ENCODE assay signal across 8 mouse cellular contexts in the genomic region with DNA sequence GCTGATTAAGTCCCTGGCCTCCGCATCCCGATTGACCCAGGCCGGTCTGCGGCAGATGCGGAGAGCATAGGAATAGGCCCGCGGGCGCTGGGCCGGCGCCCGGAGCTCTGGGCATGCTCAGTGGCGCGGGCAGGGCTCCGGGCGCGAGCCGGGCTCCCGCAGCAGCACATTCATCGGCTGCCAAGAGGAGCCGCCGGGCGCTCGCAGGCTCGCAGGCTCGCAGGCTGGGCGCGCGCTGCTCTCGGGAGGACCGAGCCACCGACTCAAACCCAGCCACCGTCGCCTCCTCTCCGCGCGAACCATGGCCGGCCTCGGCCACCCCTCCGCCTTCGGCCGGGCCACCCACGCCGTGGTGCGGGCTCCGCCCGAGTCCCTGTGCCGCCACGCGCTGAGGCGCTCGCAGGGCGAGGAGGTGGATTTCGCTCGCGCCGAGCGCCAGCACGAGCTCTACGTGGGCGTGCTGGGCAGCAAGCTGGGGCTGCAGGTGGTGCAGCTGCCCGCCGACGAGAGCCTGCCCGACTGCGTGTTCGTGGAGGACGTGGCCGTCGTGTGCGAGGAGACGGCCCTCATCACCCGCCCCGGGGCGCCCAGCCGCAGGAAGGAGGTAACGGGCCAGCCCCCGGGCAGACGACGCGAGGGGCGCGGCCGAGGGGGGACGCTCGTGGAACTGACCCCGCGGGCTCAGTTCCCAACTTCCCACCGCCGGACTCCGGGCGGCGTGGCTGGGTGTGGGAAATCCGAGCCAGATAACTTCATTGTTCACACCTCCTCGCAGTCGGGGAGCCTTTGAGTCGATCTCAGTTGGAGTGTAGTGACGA. TPM values are rescaled to one million over a fixed set of nuclear protein-coding genes. Genes with fewer than 3 reads are reported as not detected.
DNase-seq lines count a peak whose midpoint lies in the region; ATAC-seq and TF ChIP-seq lines count a peak whose summit lies in the region.

A gene (plus strand): TSS at position 115 of the 818 bp plus-strand sequence.

- ATAC-seq in forebrain, postnatal 0 days = peak; percentile 92
- ATAC-seq in liver, postnatal 0 days = peak; percentile 77

- in situ Hi-C loops in ES-E14 (cut with MboI; ENCODE audit: low sequenced_read_pairs in 2 of 2, unreplicated experiment in 2 of 2) = no loop called here

- WGBS in forebrain, postnatal 0 days = under 1% methylated on average over 95 of the region's 97 CpGs
- WGBS in liver, postnatal 0 days (ENCODE audit: insufficient replicate concordance) = 2% methylated on average over 88 of the region's 97 CpGs
- WGBS in thymus, adult 2 months = 4% methylated on average over 97 of the region's 97 CpGs

- H3K9ac ChIP-seq in ES-E14 (ENCODE audit: insufficient read depth, low read depth, low read length, poor library complexity, severe bottlenecking) = peak within 1 kb of the TSS; percentile 62
- H3K9ac ChIP-seq in forebrain, postnatal 0 days = peak within 1 kb of the TSS; percentile 87
- H3K9ac ChIP-seq in liver, postnatal 0 days (replicated peaks) = peak within 1 kb of the TSS; percentile 63

- H3K27ac ChIP-seq in ES-E14 (ENCODE audit: insufficient read depth, low read depth, low read length, poor library complexity, severe bottlenecking) = no peak within 1 kb of the TSS; the same call in 1 of the 2 replicates
- peak within 1 kb of the TSS; percentile 83 for H3K27ac ChIP-seq in forebrain, postnatal 0 days (ENCODE audit: low read depth, low read length)
- H3K27ac ChIP-seq in liver, postnatal 0 days (ENCODE audit: low read depth) = peak within 1 kb of the TSS; percentile 80
- H3K27ac ChIP-seq in thymus, adult 2 months (ENCODE audit: control insufficient read depth, insufficient read depth, low read length) = no peak within 1 kb of the TSS

- H3K4me2 ChIP-seq in forebrain, postnatal 0 days (ENCODE audit: low read depth) = peak within 1 kb of the TSS; percentile 98
- H3K4me2 ChIP-seq in liver, postnatal 0 days (ENCODE audit: low read depth, low read length) = peak within 1 kb of the TSS; percentile 85

- H3K36me3 ChIP-seq in ES-E14 (ENCODE audit: control insufficient read depth, insufficient read depth, low read length, poor library complexity, severe bottlenecking) = no peaks in the 10 kb centered on the region
- H3K36me3 ChIP-seq in forebrain, postnatal 0 days (ENCODE audit: insufficient read depth) = no peaks in the 10 kb centered on the region
- H3K36me3 ChIP-seq in liver, postnatal 0 days (replicated peaks; ENCODE audit: insufficient read depth, low read length) = no peaks in the 10 kb centered on the region
- no peaks in the 10 kb centered on the region for H3K36me3 ChIP-seq in thymus, adult 2 months (ENCODE audit: control insufficient read depth, insufficient read depth, low read length)

- no peak for TF ChIP-seq POLR2A in thymus, adult 2 months (IDR thresholded peaks at IDR 0.05; ENCODE audit: control insufficient read depth, extremely low read depth, insufficient read depth, low read length, poor library complexity)

- intact Hi-C loops in heart, postnatal 14 days (cut with DNase I) = no loop called here

- H3K4me3 ChIP-seq in ES-E14 (ENCODE audit: insufficient read depth in 1 of 2, low read depth in 1 of 2, low read length in 2 of 2, poor library complexity in 1 of 2, severe bottlenecking in 1 of 2) = peak within 1 kb of the TSS; percentile 30 to 63
- peak within 1 kb of the TSS; percentile 65 for H3K4me3 ChIP-seq in forebrain, postnatal 0 days (ENCODE audit: low read depth, low read length)
- H3K4me3 ChIP-seq in liver, postnatal 0 days (ENCODE audit: low read depth, low read length) = peak within 1 kb of the TSS; percentile 58
- no peak within 1 kb of the TSS for H3K4me3 ChIP-seq in thymus, adult 2 months (ENCODE audit: control insufficient read depth, insufficient read depth, low read length)

- peaks cover 2 to 6% of the 10 kb centered on the region in 2 experiments; a peak in 3 of 4 replicates for H3K4me1 ChIP-seq in ES-E14 (ENCODE audit: control insufficient read depth in 2 of 2, insufficient read depth in 2 of 2, low read length in 2 of 2, poor library complexity in 1 of 2)
- H3K4me1 ChIP-seq in forebrain, postnatal 0 days (ENCODE audit: insufficient read depth) = peaks cover 15% of the 10 kb centered on the region; the same call in 1 of the 2 replicates
- H3K4me1 ChIP-seq in liver, postnatal 0 days (ENCODE audit: insufficient read depth) = peaks cover 15% of the 10 kb centered on the region
- no peaks in the 10 kb centered on the region for H3K4me1 ChIP-seq in thymus, adult 2 months (replicated peaks; ENCODE audit: control insufficient read depth, insufficient read depth, low read length)

- peak; percentile 26 for DNase-seq in ES-E14 (ENCODE audit: low read depth, low spot score)
- peak; percentile 55 for DNase-seq in cerebellum, adult 11-12 months
- peak; percentile 84 for DNase-seq in forebrain, postnatal 0 days
- peak; percentile 77 to 79 for DNase-seq in heart, postnatal 14 days
- peak; percentile 36 to 65 for DNase-seq in layer of hippocampus, adult 18-20 months (ENCODE audit: low spot score in 2 of 2)
- DNase-seq in liver, postnatal 0 days = peak; percentile 73
- DNase-seq in ovary, postnatal 10 days (ENCODE audit: low spot score) = peak; percentile 41
- DNase-seq in thymus, adult 2 months = no peak

- no peak for TF ChIP-seq EP300 in liver, postnatal 0 days (IDR thresholded peaks at IDR 0.05; ENCODE audit: low read depth)

- no peaks in the 10 kb centered on the region for H3K27me3 ChIP-seq in forebrain, postnatal 0 days (ENCODE audit: insufficient read depth, low read length)
- peaks cover 14% of the 10 kb centered on the region for H3K27me3 ChIP-seq in liver, postnatal 0 days (ENCODE audit: insufficient read depth, low read length)
- peaks cover 8% of the 10 kb centered on the region; the same call in 1 of the 2 replicates for H3K27me3 ChIP-seq in thymus, adult 2 months (ENCODE audit: control insufficient read depth, insufficient read depth, low read length)

- no peaks in the 10 kb centered on the region for H3K9me3 ChIP-seq in ES-E14 (ENCODE audit: control insufficient read depth, insufficient read depth, low read depth, low read length)
- no peaks in the 10 kb centered on the region for H3K9me3 ChIP-seq in forebrain, postnatal 0 days (ENCODE audit: low read length)
- H3K9me3 ChIP-seq in liver, postnatal 0 days (ENCODE audit: low read length) = no peaks in the 10 kb centered on the region

- no peak for TF ChIP-seq CTCF in forebrain, postnatal 0 days (IDR thresholded peaks at IDR 0.05; ENCODE audit: low read depth)
- TF ChIP-seq CTCF in liver, postnatal 0 days (IDR thresholded peaks at IDR 0.05; ENCODE audit: low read depth) = no peak
- TF ChIP-seq CTCF in thymus, adult 2 months (IDR thresholded peaks at IDR 0.05; ENCODE audit: borderline replicate concordance, control insufficient read depth, extremely low read depth, insufficient read depth, low read length, poor library complexity) = no peak

TF ChIP-seq in ES-E14, 5 proteins besides CTCF, POLR2A, EP300 and RAD21:
- TF ChIP-seq MAFK (IDR thresholded peaks at IDR 0.05; ENCODE audit: insufficient read depth, low read depth, low read length) = no peak

RNA-seq across cellular contexts. Expression of the gene that starts here (rescaled TPM):
- total RNA-seq in ES-E14 (2012; rRNA removed) = 11.2 and 15.5 TPM in 2 replicates
- total RNA-seq in forebrain, postnatal 0 days (2014; rRNA removed) = 112 and 147 TPM in 2 replicates
- polyA plus RNA-seq in forebrain, postnatal 0 days (2015; fragmentation: Nextera tagmentation; extraction: Ambion mirVana) = 168 and 206 TPM in 2 replicates
- total RNA-seq in heart, postnatal 14 days (2021) = 10 to 100 TPM in 1 of 2 experiments, 1 to 10 TPM in 1; 9.2 to 13.4 TPM
- total RNA-seq in layer of hippocampus, adult 18-20 months (2021) = 10 to 100 TPM; 51.9 to 53.8 TPM
- 45.1 and 60.8 TPM in 2 replicates for polyA plus RNA-seq in liver, postnatal 0 days (2015; fragmentation: Nextera tagmentation; extraction: Ambion mirVana)
- 2.0 and 2.9 TPM in 2 replicates for polyA plus RNA-seq in thymus, adult 2 months (2012; rRNA removed)

Comparison
In these comparisons a context has a peak if more than half of its experiments do, and no peak if none do; other contexts are left out.
1. RNA of the gene that starts here (polyA plus RNA-seq): 168 to 206 TPM in forebrain, postnatal 0 days and 45.1 to 60.8 TPM in liver, postnatal 0 days; 2.0 to 2.9 TPM in thymus, adult 2 months; every median in the first group is over 10 times any median in the second.
2. H3K27ac ChIP-seq: peak in forebrain, postnatal 0 days (single experiment) and liver, postnatal 0 days (single experiment); none in ES-E14 (single experiment) and thymus, adult 2 months (single experiment).
3. Peak in every context shown above with its lines, with median percentiles within 50 percentile points of each other: H3K9ac ChIP-seq.